Mouse (Mus musculus): Measurements from ENCODE around the gene Scpep1. TPM values are rescaled to one million over a fixed set of nuclear protein-coding genes. Genes with fewer than 3 reads are reported as not detected.

Gene Scpep1
- polyA plus RNA-seq, 1 experiment from 2014 or later = 67.2 TPM

DNA sequence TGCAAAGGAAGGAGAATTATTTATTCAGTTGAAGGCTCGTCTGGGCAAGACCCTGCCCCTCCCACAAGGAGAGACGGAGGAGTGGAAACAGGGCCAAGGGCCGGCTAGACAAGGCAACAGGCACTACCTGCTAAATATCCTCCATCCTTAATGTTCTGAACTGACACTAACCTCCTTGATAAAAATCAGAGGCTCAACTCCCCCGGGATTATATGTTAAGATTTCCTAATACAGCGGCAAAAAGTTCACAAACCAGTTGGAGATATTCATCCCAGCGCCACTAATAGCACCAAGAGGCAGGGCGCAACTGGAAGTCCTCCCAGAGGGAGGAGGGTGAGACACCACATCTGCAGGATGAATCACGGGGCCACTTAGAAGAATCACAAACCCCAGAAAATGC, 6.4 kb downstream of the Scpep1 start:
- Histone ChIP-seq H3K27ac (replicated peaks) (peak overlapping the region; percentile 40; the same call in 1 of the 2 replicates), H3K27me3 (ENCODE audit: control insufficient read depth, insufficient read depth, low read length) (no peaks in the 10 kb centered on the region), H3K4me1 (replicated peaks; ENCODE audit: control insufficient read depth, insufficient read depth) (no peaks in the 10 kb centered on the region), H3K9ac (ENCODE audit: low read length) (no peak overlapping the region), H3K4me3 (ENCODE audit: low read depth, low read length) (no peak overlapping the region), H3K36me3 (ENCODE audit: control insufficient read depth, insufficient read depth, low read length) (peaks cover 15% of the 10 kb centered on the region; the same call in 1 of the 2 replicates), H3K9me3 (ENCODE audit: control insufficient read depth, low read length) (no peaks in the 10 kb centered on the region), H3K4me2 (replicated peaks; ENCODE audit: low read depth) (no peak overlapping the region)
- 56% methylated on average over 8 of the region's 8 CpGs for WGBS
- TF ChIP-seq CTCF (IDR thresholded peaks at IDR 0.05; ENCODE audit: low read depth) (no peak), EP300 (optimal IDR thresholded peaks at IDR 0.05) (no peak)
- DNase-seq (ENCODE audit: low spot score) (no peak), ATAC-seq (ENCODE audit: low FRiP score, low TSS enrichment) (no peak; the same call in 1 of the 2 replicates)

DNA sequence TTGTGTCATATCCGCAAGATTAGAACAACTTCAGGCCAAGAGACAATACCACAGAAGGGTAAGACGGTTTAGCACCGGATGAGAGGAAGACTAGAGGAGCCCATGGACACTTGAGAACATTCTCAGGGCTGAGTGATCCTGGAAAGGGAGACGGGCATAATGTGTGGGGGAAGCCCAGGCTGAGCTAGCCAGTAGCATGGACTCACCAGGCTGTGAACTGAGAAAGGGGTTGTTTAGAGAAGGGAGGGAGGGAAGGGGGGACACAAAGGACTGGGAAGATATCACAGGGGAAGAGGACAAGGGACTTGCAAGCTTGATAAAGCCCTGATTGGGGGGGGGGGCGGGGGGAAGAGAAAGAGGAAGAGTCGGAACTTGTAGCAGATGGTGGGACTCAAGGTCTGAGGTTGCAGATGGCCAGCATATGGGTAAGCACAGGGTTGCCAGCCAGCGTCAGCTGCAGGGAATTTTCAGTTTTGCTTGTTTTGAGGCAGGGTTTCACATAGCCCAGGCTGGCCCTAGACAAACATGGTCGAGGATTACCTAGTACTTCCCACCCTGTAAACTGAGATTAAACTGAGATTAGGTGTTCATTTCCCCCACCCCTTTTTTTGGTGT, 9.2 kb downstream of the Scpep1 start:
- Histone ChIP-seq H3K27me3 (ENCODE audit: control insufficient read depth, insufficient read depth, low read length) (no peaks in the 10 kb centered on the region), H3K4me2 (replicated peaks; ENCODE audit: low read depth) (no peak overlapping the region), H3K27ac (replicated peaks) (no peak overlapping the region), H3K4me3 (ENCODE audit: low read depth, low read length) (no peak overlapping the region), H3K4me1 (replicated peaks; ENCODE audit: control insufficient read depth, insufficient read depth) (no peaks in the 10 kb centered on the region), H3K36me3 (ENCODE audit: control insufficient read depth, insufficient read depth, low read length) (peaks cover 13% of the 10 kb centered on the region; the same call in 1 of the 2 replicates), H3K9ac (ENCODE audit: low read length) (no peak overlapping the region), H3K9me3 (ENCODE audit: control insufficient read depth, low read length) (no peaks in the 10 kb centered on the region)
- TF ChIP-seq EP300 (optimal IDR thresholded peaks at IDR 0.05) = no peak
- TF ChIP-seq CTCF (IDR thresholded peaks at IDR 0.05; ENCODE audit: low read depth) = no peak
- 81% methylated on average over 7 of the region's 8 CpGs for WGBS
- DNase-seq (ENCODE audit: low spot score) = no peak
- ATAC-seq (ENCODE audit: low FRiP score, low TSS enrichment) = no peak

DNA sequence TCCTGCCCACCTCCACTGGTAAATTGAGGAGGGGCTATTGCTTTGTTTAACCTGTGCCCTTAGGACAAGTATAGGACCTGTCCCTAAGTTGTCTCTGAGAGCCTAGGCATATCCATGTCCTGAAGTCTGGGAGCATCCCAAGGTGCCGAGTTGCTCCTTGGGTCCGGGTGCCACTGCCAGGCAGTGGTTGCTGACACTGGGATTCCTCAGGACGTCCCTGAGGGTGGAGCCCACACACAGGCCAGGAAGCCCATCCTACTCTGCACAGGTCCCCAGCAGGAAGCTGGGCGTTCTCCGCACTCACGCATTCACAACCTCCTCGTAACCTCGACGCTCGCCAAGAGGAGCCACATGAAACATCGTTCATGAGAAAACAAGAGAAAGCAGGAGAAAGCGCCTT, 13.8 kb downstream of the Scpep1 start:
- Histone ChIP-seq H3K27ac (replicated peaks) (no peak overlapping the region), H3K4me1 (replicated peaks; ENCODE audit: control insufficient read depth, insufficient read depth) (no peaks in the 10 kb centered on the region), H3K4me3 (ENCODE audit: low read depth, low read length) (no peak overlapping the region), H3K27me3 (ENCODE audit: control insufficient read depth, insufficient read depth, low read length) (no peaks in the 10 kb centered on the region), H3K4me2 (replicated peaks; ENCODE audit: low read depth) (no peak overlapping the region), H3K9ac (ENCODE audit: low read length) (no peak overlapping the region), H3K9me3 (ENCODE audit: control insufficient read depth, low read length) (no peaks in the 10 kb centered on the region), H3K36me3 (ENCODE audit: control insufficient read depth, insufficient read depth, low read length) (peaks cover 10% of the 10 kb centered on the region; the same call in 1 of the 2 replicates)
- DNase-seq (ENCODE audit: low spot score) (no peak), ATAC-seq (ENCODE audit: low FRiP score, low TSS enrichment) (no peak)
- 83% methylated on average over 12 of the region's 12 CpGs for WGBS
- TF ChIP-seq CTCF (IDR thresholded peaks at IDR 0.05; ENCODE audit: low read depth) (no peak), EP300 (optimal IDR thresholded peaks at IDR 0.05) (no peak)

DNA sequence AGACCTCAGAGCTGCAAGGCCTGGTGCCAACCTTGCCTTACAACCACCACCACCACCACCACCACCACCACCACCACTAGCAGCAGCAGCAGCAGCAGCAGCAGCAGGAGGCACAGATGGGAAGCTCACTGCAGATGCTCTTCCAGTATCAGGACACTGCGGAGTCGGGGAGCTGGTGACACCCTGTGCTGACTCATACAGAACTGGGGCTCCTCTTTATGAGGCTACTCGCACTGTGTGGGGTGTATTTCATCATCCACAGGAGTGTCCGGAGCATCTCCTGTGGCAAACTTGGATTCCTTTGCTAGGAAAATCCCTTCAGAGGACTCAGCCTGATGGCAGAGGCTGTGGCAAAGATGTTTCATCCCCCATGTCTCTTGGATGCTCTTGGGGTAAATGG, 15.6 kb downstream of the Scpep1 start:
- Histone ChIP-seq H3K4me2 (replicated peaks; ENCODE audit: low read depth) (no peak overlapping the region), H3K27ac (replicated peaks) (no peak overlapping the region), H3K4me3 (ENCODE audit: low read depth, low read length) (no peak overlapping the region), H3K27me3 (ENCODE audit: control insufficient read depth, insufficient read depth, low read length) (no peaks in the 10 kb centered on the region), H3K9ac (ENCODE audit: low read length) (no peak overlapping the region), H3K9me3 (ENCODE audit: control insufficient read depth, low read length) (no peaks in the 10 kb centered on the region), H3K4me1 (replicated peaks; ENCODE audit: control insufficient read depth, insufficient read depth) (no peaks in the 10 kb centered on the region), H3K36me3 (ENCODE audit: control insufficient read depth, insufficient read depth, low read length) (peaks cover 13% of the 10 kb centered on the region; the same call in 1 of the 2 replicates)
- DNase-seq (ENCODE audit: low spot score) (no peak), ATAC-seq (ENCODE audit: low FRiP score, low TSS enrichment) (no peak)
- TF ChIP-seq EP300 (optimal IDR thresholded peaks at IDR 0.05) = no peak
- 93% methylated on average over 4 of the region's 4 CpGs for WGBS

DNA sequence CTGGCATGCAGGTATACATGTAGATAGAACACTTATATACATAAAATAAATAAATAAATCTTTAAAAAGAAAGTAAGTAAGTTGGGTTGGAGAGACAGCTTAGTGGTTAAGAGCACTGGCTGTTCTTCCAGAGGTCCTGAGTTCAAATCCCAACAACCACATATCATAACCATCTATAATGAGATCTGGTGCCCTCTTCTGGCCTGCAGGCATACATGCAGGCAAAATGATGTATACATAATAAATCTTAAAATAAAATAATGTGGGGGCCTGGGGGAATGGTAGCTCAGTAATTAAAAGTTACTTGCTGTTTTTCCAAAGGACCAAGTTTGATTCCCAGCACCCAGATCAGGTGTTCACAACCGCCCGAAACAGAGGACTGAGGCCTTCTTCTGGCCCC, 16.5 kb downstream of the Scpep1 start:
- Histone ChIP-seq H3K4me1 (replicated peaks; ENCODE audit: control insufficient read depth, insufficient read depth) (no peaks in the 10 kb centered on the region), H3K36me3 (ENCODE audit: control insufficient read depth, insufficient read depth, low read length) (peaks cover 6% of the 10 kb centered on the region; the same call in 1 of the 2 replicates), H3K27me3 (ENCODE audit: control insufficient read depth, insufficient read depth, low read length) (no peaks in the 10 kb centered on the region), H3K9me3 (ENCODE audit: control insufficient read depth, low read length) (no peaks in the 10 kb centered on the region), H3K27ac (replicated peaks) (no peak overlapping the region), H3K4me3 (ENCODE audit: low read depth, low read length) (no peak overlapping the region), H3K9ac (ENCODE audit: low read length) (no peak overlapping the region), H3K4me2 (replicated peaks; ENCODE audit: low read depth) (no peak overlapping the region)
- DNase-seq (ENCODE audit: low spot score) = no peak
- ATAC-seq (ENCODE audit: low FRiP score, low TSS enrichment) = no peak
- 100% methylated on average over 2 of the region's 2 CpGs for WGBS
- no peak for TF ChIP-seq EP300 (optimal IDR thresholded peaks at IDR 0.05)
- TF ChIP-seq CTCF (IDR thresholded peaks at IDR 0.05; ENCODE audit: low read depth) = peak; percentile 48

DNA sequence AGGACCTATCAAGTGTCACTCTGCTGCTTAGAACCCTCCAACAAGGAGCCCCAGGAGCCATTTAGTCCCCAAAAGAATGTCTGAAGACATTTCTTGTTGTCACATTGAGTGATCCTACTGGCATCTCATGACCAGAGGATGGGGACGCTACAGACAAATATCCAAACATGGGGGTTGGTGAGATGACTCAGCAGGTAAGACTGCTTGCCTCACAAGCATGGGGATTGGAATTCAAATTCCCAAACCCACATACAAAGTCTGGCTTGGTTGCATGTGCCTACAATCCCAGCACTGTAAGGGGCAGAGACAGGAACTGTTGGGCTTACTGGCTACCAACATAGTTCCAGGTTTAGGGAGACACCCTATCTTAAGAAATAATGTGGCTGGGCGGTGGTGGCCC, 17.4 kb downstream of the Scpep1 start:
- Histone ChIP-seq H3K4me2 (replicated peaks; ENCODE audit: low read depth) (no peak overlapping the region), H3K4me3 (ENCODE audit: low read depth, low read length) (no peak overlapping the region), H3K4me1 (replicated peaks; ENCODE audit: control insufficient read depth, insufficient read depth) (no peaks in the 10 kb centered on the region), H3K27me3 (ENCODE audit: control insufficient read depth, insufficient read depth, low read length) (no peaks in the 10 kb centered on the region), H3K9ac (ENCODE audit: low read length) (no peak overlapping the region), H3K9me3 (ENCODE audit: control insufficient read depth, low read length) (no peaks in the 10 kb centered on the region), H3K27ac (replicated peaks) (no peak overlapping the region), H3K36me3 (ENCODE audit: control insufficient read depth, insufficient read depth, low read length) (peaks cover 6% of the 10 kb centered on the region; the same call in 1 of the 2 replicates)
- ATAC-seq (ENCODE audit: low FRiP score, low TSS enrichment) = no peak
- TF ChIP-seq CTCF (IDR thresholded peaks at IDR 0.05; ENCODE audit: low read depth) (no peak), EP300 (optimal IDR thresholded peaks at IDR 0.05) (no peak)
- 87% methylated on average over 2 of the region's 2 CpGs for WGBS
- no peak for DNase-seq (ENCODE audit: low spot score)

Data from stomach, postnatal 0 days (tissue).